Mouse (Mus musculus) MEL (cell line): Measurements from ENCODE around the gene Fbxo30.

Experiments used
- CTCF ChIP-seq, 3 experiments: IDR thresholded peaks in 2 of 3; conservative IDR thresholded peaks in 1 of 3; 2 replicates each; pipeline ENCODE4 v1.5.1; 2011 to 2012; ENCODE audit warnings: low read length in 3 of 3, low read depth in 2 of 3, mild to moderate bottlenecking in 2 of 3, improper control_type of control experiment in 1 of 3, inconsistent platforms in 1 of 3, mixed read lengths in 1 of 3, moderate library complexity in 1 of 3; ENCODE audit not compliant: control insufficient read depth in 1 of 3, insufficient read depth in 1 of 3, poor library complexity in 1 of 3, severe bottlenecking in 1 of 3
- E2F4 ChIP-seq: IDR thresholded peaks from 2 replicates; pipeline ENCODE4 v1.6.1; 2011; ENCODE audit warnings: low read depth, low read length, improper control_type of control experiment, borderline replicate concordance
- EP300 ChIP-seq, 2 experiments: IDR thresholded peaks; 2 replicates each; pipeline ENCODE4 v1.6.1; 2011; ENCODE audit warnings: improper control_type of control experiment in 2 of 2, low read length in 2 of 2, low read depth in 1 of 2, mild to moderate bottlenecking in 1 of 2
- POLR2A ChIP-seq, 2 experiments: IDR thresholded peaks; 2 replicates each; pipeline ENCODE4 v1.6.1; 2011 to 2012; ENCODE audit warnings: low read length in 2 of 2, mild to moderate bottlenecking in 2 of 2, control low read depth in 1 of 2, improper control_type of control experiment in 1 of 2, low read depth in 1 of 2, moderate library complexity in 1 of 2; ENCODE audit not compliant: control insufficient read depth in 1 of 2, insufficient read depth in 1 of 2, poor library complexity in 1 of 2
- POLR2AphosphoS2 ChIP-seq: IDR thresholded peaks from 2 replicates; pipeline ENCODE4 v1.6.1; 2011; ENCODE audit warnings: low read length, improper control_type of control experiment
- RCOR1 ChIP-seq: IDR thresholded peaks from 2 replicates; pipeline ENCODE4 v1.6.1; 2012; ENCODE audit warnings: low read depth, mild to moderate bottlenecking, inconsistent platforms, low read length, improper control_type of control experiment
- USF1 ChIP-seq: IDR thresholded peaks from 2 replicates; pipeline ENCODE4 v1.6.1; 2014; ENCODE audit warnings: low read depth, mild to moderate bottlenecking, inconsistent platforms, low read length, improper control_type of control experiment, moderate library complexity
- USF2 ChIP-seq, 2 experiments: IDR thresholded peaks; 2 replicates each; pipeline ENCODE4 v1.6.1; 2011 to 2012; ENCODE audit warnings: improper control_type of control experiment in 2 of 2, low read length in 2 of 2, borderline replicate concordance in 1 of 2, inconsistent platforms in 1 of 2, low read depth in 1 of 2, mild to moderate bottlenecking in 1 of 2; ENCODE audit not compliant: insufficient read depth in 1 of 2
- ZC3H11A ChIP-seq: IDR thresholded peaks from 2 replicates; pipeline ENCODE4 v1.6.1; 2012; ENCODE audit warnings: low read depth, mild to moderate bottlenecking, inconsistent platforms, low read length, improper control_type of control experiment

- TF ChIP-seq USF1 = no peak
- no peak for TF ChIP-seq USF2 (IDR thresholded peaks at IDR 0.05; ENCODE audit: borderline replicate concordance in 1 of 2, insufficient read depth in 1 of 2, low read depth in 1 of 2, low read length in 2 of 2)
- TF ChIP-seq ZC3H11A = no peak
- no peak for TF ChIP-seq POLR2AphosphoS2
- TF ChIP-seq E2F4 = no peak
- TF ChIP-seq CTCF (IDR thresholded peaks at IDR 0.05 in 2 of 3, conservative IDR thresholded peaks at IDR 0.05 in 1 of 3; ENCODE audit: control insufficient read depth in 1 of 3, insufficient read depth in 1 of 3, low read depth in 2 of 3, low read length in 3 of 3, poor library complexity in 1 of 3, severe bottlenecking in 1 of 3) = no peak
- no peak for TF ChIP-seq EP300 (IDR thresholded peaks at IDR 0.05; ENCODE audit: low read depth in 1 of 2, low read length in 2 of 2)
- no peak for TF ChIP-seq POLR2A (IDR thresholded peaks at IDR 0.05; ENCODE audit: control insufficient read depth in 1 of 2, insufficient read depth in 1 of 2, low read depth in 1 of 2, low read length in 2 of 2, poor library complexity in 1 of 2)
- no peak for TF ChIP-seq RCOR1
Observed at GRCm38 (mm10) chr10:11250247-11250997, 30.7 kb upstream of the Fbxo30 start.
